Mouse (Mus musculus): Measurements from ENCODE around the gene Fer1l4. TPM values are rescaled to one million over a fixed set of nuclear protein-coding genes. Genes with fewer than 3 reads are reported as not detected.

Gene Fer1l4
- polyA plus RNA-seq, 1 experiment = not detected

GRCm38 (mm10) chr2:156025482-156025881 is 27.3 kb downstream of the Fer1l4 start:
- Histone ChIP-seq H3K27me3 (ENCODE audit: control insufficient read depth, insufficient read depth, low read length, poor library complexity, severe bottlenecking) (no peaks in the 10 kb centered on the region), H3K9ac (ENCODE audit: low read depth, poor library complexity, severe bottlenecking) (no peak overlapping the region), H3K27ac (ENCODE audit: insufficient read depth, low read length) (no peak overlapping the region), H3K36me3 (ENCODE audit: control insufficient read depth, insufficient read depth, low read length, poor library complexity, severe bottlenecking) (no peaks in the 10 kb centered on the region), H3K4me1 (ENCODE audit: control insufficient read depth, insufficient read depth, low read length) (no peaks in the 10 kb centered on the region), H3K4me3 (ENCODE audit: low read depth, low read length) (no peak overlapping the region), H3K9me3 (replicated peaks; ENCODE audit: control insufficient read depth, insufficient read depth, low read length, poor library complexity, severe bottlenecking) (no peaks in the 10 kb centered on the region)
- TF ChIP-seq EP300 (IDR thresholded peaks at IDR 0.05; ENCODE audit: insufficient read depth, low read depth, low read length) (no peak), CTCF (IDR thresholded peaks at IDR 0.05; ENCODE audit: low read depth, low read length) (no peak), POLR2A (IDR thresholded peaks at IDR 0.05; ENCODE audit: insufficient read depth, low read length) (no peak)

- Histone ChIP-seq H3K36me3 (ENCODE audit: control insufficient read depth, insufficient read depth, low read length, poor library complexity, severe bottlenecking) (0 out of 2 replicates have a peak, but pooled peaks cover 2% of the 10 kb centered on the region), H3K4me1 (ENCODE audit: control insufficient read depth, insufficient read depth, low read length) (no peaks in the 10 kb centered on the region), H3K27me3 (ENCODE audit: control insufficient read depth, insufficient read depth, low read length, poor library complexity, severe bottlenecking) (no peaks in the 10 kb centered on the region), H3K27ac (ENCODE audit: insufficient read depth, low read length) (no peak overlapping the region), H3K4me3 (ENCODE audit: low read depth, low read length) (no peak overlapping the region), H3K9me3 (replicated peaks; ENCODE audit: control insufficient read depth, insufficient read depth, low read length, poor library complexity, severe bottlenecking) (no peaks in the 10 kb centered on the region), H3K9ac (ENCODE audit: low read depth, poor library complexity, severe bottlenecking) (no peak overlapping the region)
- TF ChIP-seq POLR2A (IDR thresholded peaks at IDR 0.05; ENCODE audit: insufficient read depth, low read length) = no peak
- no peak for TF ChIP-seq CTCF (IDR thresholded peaks at IDR 0.05; ENCODE audit: low read depth, low read length)
- TF ChIP-seq EP300 (IDR thresholded peaks at IDR 0.05; ENCODE audit: insufficient read depth, low read depth, low read length) = no peak
Observed at GRCm38 (mm10) chr2:156021765-156022164, 31.0 kb downstream of the Fer1l4 start.

- Histone ChIP-seq H3K9ac (ENCODE audit: low read depth, poor library complexity, severe bottlenecking) (no peak overlapping the region), H3K4me3 (ENCODE audit: low read depth, low read length) (no peak overlapping the region), H3K4me1 (ENCODE audit: control insufficient read depth, insufficient read depth, low read length) (no peaks in the 10 kb centered on the region), H3K27ac (ENCODE audit: insufficient read depth, low read length) (no peak overlapping the region), H3K27me3 (ENCODE audit: control insufficient read depth, insufficient read depth, low read length, poor library complexity, severe bottlenecking) (no peaks in the 10 kb centered on the region), H3K36me3 (ENCODE audit: control insufficient read depth, insufficient read depth, low read length, poor library complexity, severe bottlenecking) (peaks cover 6% of the 10 kb centered on the region; the same call in 1 of the 2 replicates), H3K9me3 (replicated peaks; ENCODE audit: control insufficient read depth, insufficient read depth, low read length, poor library complexity, severe bottlenecking) (no peaks in the 10 kb centered on the region)
- TF ChIP-seq CTCF (IDR thresholded peaks at IDR 0.05; ENCODE audit: low read depth, low read length) = no peak
- TF ChIP-seq EP300 (IDR thresholded peaks at IDR 0.05; ENCODE audit: insufficient read depth, low read depth, low read length) = no peak
- TF ChIP-seq POLR2A (IDR thresholded peaks at IDR 0.05; ENCODE audit: insufficient read depth, low read length) = no peak
Observed at GRCm38 (mm10) chr2:156021219-156021618, 31.5 kb downstream of the Fer1l4 start.

- Histone ChIP-seq H3K9ac (ENCODE audit: low read depth, poor library complexity, severe bottlenecking) (no peak overlapping the region), H3K36me3 (ENCODE audit: control insufficient read depth, insufficient read depth, low read length, poor library complexity, severe bottlenecking) (peaks cover 6% of the 10 kb centered on the region; the same call in 1 of the 2 replicates), H3K27me3 (ENCODE audit: control insufficient read depth, insufficient read depth, low read length, poor library complexity, severe bottlenecking) (no peaks in the 10 kb centered on the region), H3K4me3 (ENCODE audit: low read depth, low read length) (no peak overlapping the region), H3K27ac (ENCODE audit: insufficient read depth, low read length) (no peak overlapping the region), H3K4me1 (ENCODE audit: control insufficient read depth, insufficient read depth, low read length) (no peaks in the 10 kb centered on the region), H3K9me3 (replicated peaks; ENCODE audit: control insufficient read depth, insufficient read depth, low read length, poor library complexity, severe bottlenecking) (no peaks in the 10 kb centered on the region)
- TF ChIP-seq POLR2A (IDR thresholded peaks at IDR 0.05; ENCODE audit: insufficient read depth, low read length) = no peak
- no peak for TF ChIP-seq EP300 (IDR thresholded peaks at IDR 0.05; ENCODE audit: insufficient read depth, low read depth, low read length)
- no peak for TF ChIP-seq CTCF (IDR thresholded peaks at IDR 0.05; ENCODE audit: low read depth, low read length)
Observed at GRCm38 (mm10) chr2:156018106-156018505, 34.6 kb downstream of the Fer1l4 start.

GRCm38 (mm10) chr2:156007888-156008532 is 44.7 kb downstream of the Fer1l4 start, which contains the start of the genes 6430550D23Rik and Ergic3:
Gene 6430550D23Rik (minus strand): TSS chr2:156007977.
Gene Ergic3 (plus strand): TSS chr2:156008045.
- peak within 1 kb of the TSS; percentile 10; the same call in 1 of the 2 replicates for H3K27ac ChIP-seq (ENCODE audit: insufficient read depth, low read length)
- peak within 1 kb of the TSS; percentile 81 for H3K4me3 ChIP-seq (ENCODE audit: low read depth, low read length)
- TF ChIP-seq EP300 (IDR thresholded peaks at IDR 0.05; ENCODE audit: insufficient read depth, low read depth, low read length) = no peak
- TF ChIP-seq POLR2A (IDR thresholded peaks at IDR 0.05; ENCODE audit: insufficient read depth, low read length) = no peak
- TF ChIP-seq CTCF (IDR thresholded peaks at IDR 0.05; ENCODE audit: low read depth, low read length) = no peak
- H3K9ac ChIP-seq (ENCODE audit: low read depth, poor library complexity, severe bottlenecking) = peak within 1 kb of the TSS; percentile 58
- peaks cover 11% of the 10 kb centered on the region; the same call in 1 of the 2 replicates for H3K36me3 ChIP-seq (ENCODE audit: control insufficient read depth, insufficient read depth, low read length, poor library complexity, severe bottlenecking)
- no peaks in the 10 kb centered on the region for H3K9me3 ChIP-seq (replicated peaks; ENCODE audit: control insufficient read depth, insufficient read depth, low read length, poor library complexity, severe bottlenecking)
- H3K4me1 ChIP-seq (ENCODE audit: control insufficient read depth, insufficient read depth, low read length) = no peaks in the 10 kb centered on the region
- H3K27me3 ChIP-seq (ENCODE audit: control insufficient read depth, insufficient read depth, low read length, poor library complexity, severe bottlenecking) = no peaks in the 10 kb centered on the region

- Histone ChIP-seq H3K36me3 (ENCODE audit: control insufficient read depth, insufficient read depth, low read length, poor library complexity, severe bottlenecking) (0 out of 2 replicates have a peak, but pooled peaks cover 3% of the 10 kb centered on the region), H3K4me1 (ENCODE audit: control insufficient read depth, insufficient read depth, low read length) (no peaks in the 10 kb centered on the region), H3K9ac (ENCODE audit: low read depth, poor library complexity, severe bottlenecking) (no peak overlapping the region), H3K9me3 (replicated peaks; ENCODE audit: control insufficient read depth, insufficient read depth, low read length, poor library complexity, severe bottlenecking) (no peaks in the 10 kb centered on the region), H3K27me3 (ENCODE audit: control insufficient read depth, insufficient read depth, low read length, poor library complexity, severe bottlenecking) (no peaks in the 10 kb centered on the region), H3K27ac (ENCODE audit: insufficient read depth, low read length) (no peak overlapping the region), H3K4me3 (ENCODE audit: low read depth, low read length) (no peak overlapping the region)
- peak; percentile 15 for TF ChIP-seq CTCF (IDR thresholded peaks at IDR 0.05; ENCODE audit: low read depth, low read length)
- no peak for TF ChIP-seq POLR2A (IDR thresholded peaks at IDR 0.05; ENCODE audit: insufficient read depth, low read length)
Observed at GRCm38 (mm10) chr2:156005393-156005792, 47.4 kb downstream of the Fer1l4 start.
